Mouse (Mus musculus): ENCODE results near the gene Txk. TPM values are rescaled to one million over a fixed set of nuclear protein-coding genes. Genes with fewer than 3 reads are reported as not detected.

Gene Txk
- total RNA-seq, 1 experiment from 2014 or later, result 22.3 TPM

DNA sequence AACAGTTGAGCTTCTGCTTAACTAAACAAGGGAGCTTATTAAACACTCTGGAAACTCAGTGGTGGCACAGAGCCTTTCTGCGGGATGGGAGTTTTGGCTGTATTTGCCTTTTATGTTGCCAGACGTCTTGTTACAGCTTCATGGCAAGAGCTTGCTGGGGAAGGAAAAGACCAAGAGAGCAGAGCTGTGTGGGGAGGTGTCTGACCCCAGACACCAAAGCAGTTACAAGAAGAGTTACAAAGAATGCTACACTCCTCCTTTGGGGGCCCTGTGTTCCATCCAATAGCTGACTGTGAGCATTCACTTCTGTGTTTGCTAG lies 53.1 kb downstream of the Txk start:
- ATAC-seq (ENCODE audit: extremely low read depth, insufficient number of reproducible peaks, low FRiP score, poor library complexity, severe bottlenecking), result no peak

DNA sequence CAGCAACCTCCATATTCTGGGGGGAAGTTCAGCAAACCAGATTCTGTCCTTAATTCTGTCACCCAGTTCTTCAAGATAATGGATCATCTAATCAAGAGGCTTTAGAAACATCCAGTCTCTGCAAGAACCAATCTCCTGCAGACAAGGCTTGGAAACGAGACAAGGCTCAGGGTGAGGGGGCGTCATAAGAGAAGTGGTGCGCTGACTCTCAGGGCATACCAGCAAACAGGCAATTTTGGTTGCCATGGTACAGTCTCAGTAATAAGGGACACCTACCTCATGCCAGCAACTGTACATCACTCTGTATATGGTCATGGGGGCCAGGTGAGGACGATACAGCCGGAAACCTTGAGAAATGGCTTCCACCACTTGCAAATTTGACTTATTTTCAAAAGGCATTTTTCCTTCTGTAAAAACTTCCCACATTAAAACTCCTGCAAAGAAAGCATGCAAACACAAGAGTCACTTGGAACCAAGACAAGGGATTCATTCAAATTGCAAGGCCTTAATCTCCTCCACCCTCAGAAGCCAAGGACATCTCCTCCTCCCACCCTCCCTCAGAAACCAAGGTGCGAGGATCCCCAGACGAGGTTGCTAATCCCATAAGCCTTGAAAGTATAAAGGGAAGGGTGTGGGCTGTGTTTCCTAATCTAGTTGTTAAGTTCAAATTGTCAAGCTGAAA lies 53.6 kb downstream of the Txk start:
- no peak for ATAC-seq (ENCODE audit: extremely low read depth, insufficient number of reproducible peaks, low FRiP score, poor library complexity, severe bottlenecking)

DNA sequence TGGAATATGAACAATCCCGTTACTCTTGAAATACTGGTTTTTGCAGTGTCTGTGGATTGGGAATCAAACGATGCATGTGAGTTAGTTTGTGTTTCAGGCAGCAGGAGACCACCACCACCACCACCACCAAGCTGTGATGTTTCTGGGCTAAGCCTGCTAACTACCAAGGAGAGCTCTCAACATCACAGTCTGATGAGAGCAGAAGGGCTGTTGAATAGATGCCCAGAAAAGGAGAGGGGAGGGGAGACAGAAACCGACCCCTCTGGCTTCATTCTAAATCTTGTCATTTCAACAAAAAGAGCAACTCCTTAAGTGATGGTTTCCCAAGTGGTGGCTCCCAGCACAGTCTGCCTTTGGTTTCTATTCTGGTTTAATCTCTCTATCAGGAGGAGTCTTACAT lies 54.2 kb downstream of the Txk start:
- no peak for ATAC-seq (ENCODE audit: extremely low read depth, insufficient number of reproducible peaks, low FRiP score, poor library complexity, severe bottlenecking)

DNA sequence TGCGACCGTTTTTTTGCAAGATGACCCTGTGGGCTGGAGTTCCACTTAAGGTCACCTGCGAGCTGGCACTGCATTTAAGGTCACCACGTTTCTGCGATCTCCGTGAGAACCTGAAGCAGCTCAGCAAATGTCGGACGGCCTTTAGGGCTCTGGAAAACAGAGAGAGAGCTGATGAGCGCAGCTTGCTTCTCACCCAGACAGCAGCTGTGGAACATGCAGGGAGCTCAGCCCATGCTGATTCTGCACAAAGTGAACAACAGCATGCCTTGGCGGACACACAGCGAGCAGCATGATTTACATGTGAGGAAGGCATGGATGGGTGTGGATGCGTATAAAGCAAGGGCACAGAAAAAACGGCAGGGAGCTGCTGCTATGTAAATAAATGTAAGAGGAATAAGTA lies 56.1 kb downstream of the Txk start:
- ATAC-seq (ENCODE audit: extremely low read depth, insufficient number of reproducible peaks, low FRiP score, poor library complexity, severe bottlenecking), result no peak

DNA sequence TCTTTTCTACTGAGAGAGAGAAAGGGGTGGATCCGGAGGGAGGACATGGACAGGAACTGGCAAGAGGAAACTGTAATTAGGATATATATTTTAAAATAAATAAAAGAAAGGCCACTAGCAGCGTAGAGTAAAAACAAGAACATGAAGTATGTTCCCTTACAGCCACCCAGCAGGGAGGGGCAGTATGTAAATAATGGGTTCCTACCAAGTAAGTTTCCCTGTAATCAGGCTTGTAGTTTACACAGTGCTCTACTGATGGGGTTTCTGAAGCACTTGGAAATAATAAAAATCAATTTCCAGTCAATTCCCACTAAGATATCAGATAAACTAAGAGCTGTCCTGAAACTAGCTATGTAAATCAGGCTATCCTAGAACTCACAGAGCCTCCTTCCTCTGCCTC lies 57.9 kb downstream of the Txk start:
- no peak for ATAC-seq (ENCODE audit: extremely low read depth, insufficient number of reproducible peaks, low FRiP score, poor library complexity, severe bottlenecking)

DNA sequence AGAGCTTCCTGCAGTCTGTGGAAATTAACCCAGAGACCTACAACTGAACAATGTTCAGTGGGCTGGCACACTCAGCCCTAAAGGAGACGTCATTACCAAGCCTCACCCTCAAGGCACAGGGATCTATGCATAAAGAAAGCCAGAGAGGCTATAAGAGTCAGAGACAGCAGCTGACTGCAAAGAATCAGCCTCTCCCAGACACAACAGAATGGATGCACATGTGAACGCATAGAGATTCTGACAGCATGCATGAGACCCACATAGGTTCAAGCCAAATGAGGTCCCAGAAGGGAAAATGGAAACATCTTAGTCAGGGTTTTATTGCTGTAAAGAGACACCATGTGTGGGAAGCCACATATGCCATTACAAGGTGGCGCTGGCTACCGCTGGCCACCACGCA lies 62.1 kb downstream of the Txk start:
- no peak for ATAC-seq (ENCODE audit: extremely low read depth, insufficient number of reproducible peaks, low FRiP score, poor library complexity, severe bottlenecking)

DNA sequence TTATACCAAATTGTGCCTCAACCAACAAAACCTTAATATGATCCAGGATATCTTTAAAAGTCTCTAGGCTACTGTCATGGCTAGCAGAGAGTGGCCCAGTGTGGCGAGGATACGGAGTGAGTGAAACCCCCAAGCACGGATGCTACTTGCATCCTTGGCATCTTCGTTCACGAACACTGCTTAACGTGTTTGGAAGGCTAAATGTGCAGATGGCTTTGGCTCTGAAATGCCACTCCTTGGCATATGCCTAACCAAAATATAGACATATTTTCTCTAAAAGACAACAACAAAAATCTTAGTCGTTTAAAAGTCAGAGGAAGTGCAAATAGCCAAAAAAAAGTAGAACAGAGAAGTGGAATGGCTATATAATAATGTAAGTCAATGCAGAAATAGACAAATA lies 63.0 kb downstream of the Txk start:
- no peak for ATAC-seq (ENCODE audit: extremely low read depth, insufficient number of reproducible peaks, low FRiP score, poor library complexity, severe bottlenecking)

DNA sequence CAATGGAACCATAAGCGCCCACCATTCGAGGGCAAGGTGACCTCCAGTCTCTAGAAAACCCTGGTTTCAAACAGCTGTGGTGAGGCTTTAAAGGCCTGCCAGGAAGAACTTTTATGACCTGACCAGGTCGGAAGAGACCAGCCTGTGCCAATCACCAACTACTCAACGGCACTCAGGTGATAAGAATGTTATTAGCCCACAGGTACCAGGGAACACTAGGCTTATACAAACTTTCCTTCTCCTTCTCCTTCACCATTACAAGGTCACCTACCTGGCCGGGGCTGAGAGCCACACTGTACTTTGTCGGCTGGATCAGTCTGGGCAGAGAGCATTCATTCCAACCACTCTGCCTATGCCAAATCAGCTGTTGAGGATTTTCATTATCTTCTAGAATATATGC lies 71.1 kb downstream of the Txk start:
- ATAC-seq (ENCODE audit: extremely low read depth, insufficient number of reproducible peaks, low FRiP score, poor library complexity, severe bottlenecking), result no peak

DNA sequence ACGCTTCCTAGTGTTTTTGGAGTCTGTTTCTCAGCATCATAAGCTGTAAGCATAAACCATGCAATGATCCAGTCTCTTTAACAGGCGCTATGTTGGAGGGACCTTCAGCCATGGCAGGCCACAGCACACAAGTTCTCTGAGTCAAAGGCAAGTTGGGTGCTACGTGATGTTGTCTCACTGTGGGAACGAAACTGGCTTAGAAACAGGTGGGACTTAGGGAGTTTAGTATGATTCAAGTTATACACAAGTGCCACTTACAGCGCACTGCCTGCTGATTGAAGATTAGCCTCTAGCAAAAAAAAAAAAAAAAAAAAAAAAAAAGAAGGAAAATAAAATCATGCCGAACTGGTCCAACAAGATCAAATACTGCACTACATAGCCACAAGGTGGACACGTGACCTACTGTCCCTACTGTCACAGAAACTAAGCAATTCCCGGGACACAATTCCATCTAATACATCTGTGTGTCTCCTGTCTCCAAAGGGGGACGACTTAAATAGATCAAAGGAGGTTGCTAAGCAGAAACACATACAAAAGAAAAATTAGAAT lies 77.5 kb downstream of the Txk start:
- ATAC-seq (ENCODE audit: extremely low read depth, insufficient number of reproducible peaks, low FRiP score, poor library complexity, severe bottlenecking), result no peak

DNA sequence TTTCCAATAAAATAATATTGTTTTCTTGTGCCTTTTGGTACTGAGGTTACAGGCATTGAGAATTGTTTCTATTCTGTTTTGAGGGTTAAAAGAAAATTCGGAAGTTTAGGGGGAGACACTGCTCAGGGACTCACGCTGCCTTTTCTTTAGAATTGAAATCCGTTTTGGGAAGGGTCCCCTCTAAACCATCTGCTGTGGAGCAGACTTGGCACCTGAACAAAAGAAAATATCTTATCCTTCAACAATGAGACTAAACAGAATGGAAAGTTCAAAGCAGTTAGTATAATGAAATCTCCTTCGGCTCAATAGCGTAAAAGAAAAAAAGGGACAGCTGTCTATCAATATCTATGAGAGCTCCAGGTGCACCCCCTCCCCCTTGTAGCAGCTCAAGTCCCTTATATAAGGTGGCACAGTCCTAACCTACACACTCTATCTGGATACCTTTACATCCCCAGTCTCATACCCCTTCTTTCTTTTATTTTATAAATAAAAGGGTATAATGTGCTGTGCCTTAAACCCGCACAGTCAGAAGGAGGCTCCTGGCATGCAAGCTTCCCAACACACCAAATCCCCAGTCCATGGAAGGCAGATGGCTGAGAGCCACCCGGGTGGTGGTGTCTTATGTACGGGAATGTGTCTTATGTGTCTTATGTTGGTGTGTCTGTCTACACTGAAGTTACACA lies 81.4 kb downstream of the Txk start:
- ATAC-seq (ENCODE audit: extremely low read depth, insufficient number of reproducible peaks, low FRiP score, poor library complexity, severe bottlenecking), result no peak

DNA sequence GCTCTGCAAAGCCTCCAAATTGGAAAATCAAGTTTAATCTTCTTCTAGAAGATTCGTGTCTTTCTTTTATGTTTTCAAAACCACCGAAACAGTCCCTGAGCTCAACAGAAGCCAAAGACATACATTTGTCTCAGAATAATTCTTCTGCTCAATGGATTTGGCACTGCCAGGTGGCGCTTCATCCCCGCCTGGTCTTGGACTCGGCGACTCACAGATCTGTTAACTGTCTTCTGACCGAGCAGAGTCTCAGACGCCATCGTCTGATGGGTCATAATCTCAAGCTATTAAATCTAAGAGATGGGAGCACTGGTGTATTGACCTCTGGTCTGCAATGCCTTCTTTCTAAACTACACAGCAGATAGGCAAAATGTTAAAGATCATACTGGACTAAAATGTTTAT lies 84.2 kb downstream of the Txk start:
- no peak for ATAC-seq (ENCODE audit: extremely low read depth, insufficient number of reproducible peaks, low FRiP score, poor library complexity, severe bottlenecking)

DNA sequence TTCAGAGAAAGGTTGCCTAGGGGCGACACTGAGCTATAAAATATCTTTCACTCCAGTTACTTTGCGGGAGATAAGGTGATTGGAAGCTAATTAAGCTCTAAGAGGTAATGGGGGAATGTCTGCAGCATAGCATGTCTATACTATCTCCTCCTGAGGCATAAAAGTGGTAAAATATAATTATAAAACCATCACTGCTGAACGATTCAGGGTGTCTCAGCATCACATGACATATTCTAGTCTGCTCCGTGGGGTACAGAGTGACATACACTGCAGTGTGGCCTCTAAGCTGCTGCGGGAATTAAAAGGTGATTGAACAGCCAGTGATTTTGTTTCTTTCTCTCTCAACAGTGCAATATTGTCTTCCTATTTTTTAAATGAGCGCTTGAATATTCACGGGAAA lies 86.1 kb downstream of the Txk start:
- ATAC-seq (ENCODE audit: extremely low read depth, insufficient number of reproducible peaks, low FRiP score, poor library complexity, severe bottlenecking), result no peak

DNA sequence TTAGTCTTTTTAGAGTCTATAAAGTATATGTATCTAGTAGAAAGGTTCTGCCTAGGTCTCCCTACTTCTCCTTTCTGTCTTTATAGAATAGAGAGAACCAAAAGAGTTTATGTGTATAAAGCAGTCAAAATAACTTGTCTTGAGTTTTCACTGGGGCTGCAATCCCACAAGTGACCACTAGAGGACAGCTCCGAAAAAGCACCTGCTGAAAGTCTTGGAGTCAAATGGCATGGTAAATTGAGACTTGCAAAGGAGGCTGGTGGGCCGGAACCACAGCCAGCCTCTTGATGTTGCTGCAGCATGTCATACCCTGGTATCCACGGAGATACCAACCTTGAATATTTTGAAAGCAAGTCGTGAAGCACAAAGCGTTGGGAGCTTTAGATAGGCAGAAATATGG lies 87.3 kb downstream of the Txk start:
- ATAC-seq (ENCODE audit: extremely low read depth, insufficient number of reproducible peaks, low FRiP score, poor library complexity, severe bottlenecking), result no peak

DNA sequence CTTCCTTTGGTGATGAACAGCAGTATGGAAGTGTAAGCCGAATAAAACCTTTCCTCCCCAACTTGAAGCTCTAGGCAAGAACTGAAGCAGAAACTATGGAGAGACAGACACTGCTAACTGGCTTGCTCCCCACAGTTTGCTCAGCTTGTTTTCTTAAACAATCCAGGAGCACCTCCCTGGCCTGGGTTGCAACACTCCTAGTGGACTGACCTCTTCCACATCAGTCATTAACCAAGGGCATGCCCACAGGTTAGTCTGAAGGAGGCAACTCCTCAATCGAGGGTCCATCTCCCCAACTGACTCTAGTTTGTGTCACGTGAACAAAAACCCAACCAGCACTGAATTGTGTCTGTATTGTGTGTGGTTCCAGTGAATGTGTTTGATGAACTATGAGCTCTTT lies 87.7 kb downstream of the Txk start:
- ATAC-seq (ENCODE audit: extremely low read depth, insufficient number of reproducible peaks, low FRiP score, poor library complexity, severe bottlenecking), result no peak

DNA sequence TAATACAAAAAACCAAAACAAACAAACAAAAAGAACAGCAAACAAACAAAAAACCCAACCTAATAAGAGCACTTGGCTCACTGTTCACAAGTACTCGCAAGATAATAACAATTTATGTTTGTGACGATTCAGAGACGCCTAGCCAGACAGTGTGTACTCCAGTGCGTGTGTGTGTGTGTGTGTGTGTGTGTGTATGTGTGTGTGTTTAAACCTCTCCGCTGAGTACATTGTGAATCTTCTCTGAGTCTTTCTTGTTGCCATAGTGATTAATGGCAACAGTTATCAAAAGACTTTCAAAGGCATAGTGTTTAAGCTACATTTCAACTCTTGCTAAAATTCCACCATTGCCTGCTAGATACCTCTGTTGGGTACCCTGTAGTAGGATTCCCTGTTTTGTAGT lies 88.5 kb downstream of the Txk start:
- no peak for ATAC-seq (ENCODE audit: extremely low read depth, insufficient number of reproducible peaks, low FRiP score, poor library complexity, severe bottlenecking)

DNA sequence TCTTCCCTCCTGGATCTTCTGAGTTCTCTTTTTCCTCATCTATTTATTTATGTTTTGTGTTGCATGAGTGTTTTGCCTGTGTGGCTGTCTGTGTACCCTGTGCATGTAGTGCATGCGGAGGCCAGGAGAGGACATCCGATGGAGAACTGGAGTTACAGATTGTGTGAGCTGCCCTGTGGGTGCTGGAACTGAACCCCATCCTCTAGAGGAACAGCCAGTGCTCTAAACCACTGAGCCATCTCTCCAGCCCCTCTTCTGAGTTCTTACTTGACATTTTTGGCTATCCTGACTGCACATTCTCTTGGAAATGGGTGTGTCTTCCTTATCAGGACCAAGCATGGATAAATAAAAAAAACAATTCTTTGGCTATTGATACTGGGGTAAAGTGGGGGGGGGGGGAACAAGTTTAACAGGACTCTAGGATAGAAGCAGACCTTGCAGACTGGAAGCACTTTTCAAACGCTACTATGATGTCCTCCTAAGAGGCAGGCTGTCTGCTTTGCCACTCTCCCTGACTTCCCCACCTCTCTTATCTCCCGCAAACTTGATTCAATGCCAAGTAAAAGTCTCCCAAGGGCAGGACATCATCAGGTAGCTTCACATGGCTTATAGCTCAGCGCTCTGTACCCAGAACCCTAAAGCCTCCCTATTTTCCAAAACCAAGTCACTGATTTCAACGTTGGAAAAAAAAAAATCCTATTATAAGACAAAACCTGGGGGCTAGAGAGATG lies 91.4 kb downstream of the Txk start:
- ATAC-seq (ENCODE audit: extremely low read depth, insufficient number of reproducible peaks, low FRiP score, poor library complexity, severe bottlenecking), result no peak

DNA sequence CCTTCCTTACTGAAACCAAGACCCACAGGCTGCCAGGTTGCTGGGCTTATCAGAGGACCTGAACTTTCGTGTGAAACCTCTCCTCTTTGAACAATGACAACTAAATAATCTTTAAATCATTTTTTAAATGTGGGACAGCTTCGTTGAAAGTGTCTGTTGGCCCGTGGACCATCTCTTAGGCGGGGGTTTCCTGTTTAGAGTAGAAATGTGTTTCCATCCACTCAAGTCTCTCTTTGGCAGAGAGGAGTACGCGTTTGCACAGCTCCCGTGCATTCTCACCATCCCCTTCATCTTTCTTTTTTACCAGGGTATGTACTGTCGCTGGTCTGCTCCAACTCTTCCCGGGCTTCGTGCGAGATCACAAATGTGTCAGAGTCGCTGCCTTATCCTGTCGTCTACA lies 94.2 kb downstream of the Txk start:
- no peak for ATAC-seq (ENCODE audit: extremely low read depth, insufficient number of reproducible peaks, low FRiP score, poor library complexity, severe bottlenecking)

DNA sequence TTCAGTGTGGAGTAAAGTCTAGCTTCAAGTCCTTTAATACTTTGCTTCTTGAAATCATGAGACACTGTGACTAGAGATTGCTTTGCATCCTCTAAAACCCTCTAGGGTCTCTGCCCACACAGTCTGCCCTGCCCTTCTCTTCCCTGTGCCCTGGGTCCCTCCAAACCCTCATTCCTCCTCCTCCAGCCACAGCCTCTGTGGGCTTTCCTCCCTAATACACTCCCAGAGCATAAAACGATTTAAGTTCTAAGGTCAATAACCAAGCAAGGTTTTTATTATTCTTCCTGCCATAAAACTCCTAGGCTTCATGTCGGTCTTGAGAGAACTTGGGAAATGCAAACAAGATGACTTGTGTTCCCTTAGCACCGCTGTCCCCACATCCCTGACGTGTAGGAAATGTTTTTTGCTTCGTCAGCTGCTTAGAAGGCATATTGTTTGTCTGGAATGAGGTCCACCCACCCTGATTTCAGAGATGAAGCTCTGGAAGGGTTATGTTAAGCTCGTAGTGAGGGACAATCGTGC lies 96.2 kb downstream of the Txk start:
- no peak for ATAC-seq (ENCODE audit: extremely low read depth, insufficient number of reproducible peaks, low FRiP score, poor library complexity, severe bottlenecking)

DNA sequence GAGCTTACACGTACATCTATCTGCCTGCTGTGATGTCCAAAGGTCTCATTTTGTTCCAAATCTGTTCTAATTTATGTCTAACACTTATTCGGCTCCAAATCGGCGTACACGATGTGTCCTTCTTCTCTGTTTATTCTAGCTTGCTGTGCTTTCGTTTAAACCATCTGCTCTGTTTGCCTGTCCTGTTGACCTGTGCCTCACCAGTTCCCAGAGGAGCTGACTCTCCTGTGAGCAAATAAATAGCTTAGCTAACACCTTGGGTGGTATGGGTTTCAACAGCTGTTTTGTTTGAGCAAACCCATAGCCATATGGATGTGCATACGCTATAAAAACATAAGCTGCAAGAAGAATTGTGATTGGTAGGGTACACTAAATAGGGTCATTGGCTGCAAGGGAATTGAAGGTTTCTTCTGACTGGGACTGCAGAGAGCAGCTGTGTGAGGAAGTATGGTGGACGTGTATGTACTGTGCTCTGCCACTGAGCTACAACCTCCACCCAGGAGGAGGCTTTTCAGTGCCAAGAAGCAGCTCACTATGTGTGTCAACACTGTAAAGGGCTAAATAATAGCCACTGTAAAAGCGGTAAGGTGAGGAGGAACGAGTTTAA lies 99.4 kb downstream of the Txk start:
- no peak for ATAC-seq (ENCODE audit: extremely low read depth, insufficient number of reproducible peaks, low FRiP score, poor library complexity, severe bottlenecking)

Data from neutrophil, adult 5-6 weeks (primary cell).